Mouse (Mus musculus): ENCODE results near the gene Myog. TPM values are rescaled to one million over a fixed set of nuclear protein-coding genes. Genes with fewer than 3 reads are reported as not detected.
A peak's percentile ranks its signal among the peaks of the same experiment; 100 is the strongest.

Gene Myog
- polyA plus RNA-seq, 1 experiment: 22.0 TPM

GRCm38 (mm10) chr1:134316361-134316760, 26.6 kb downstream of the Myog start:
- no peak overlapping the region for H3K4me3 ChIP-seq (ENCODE audit: insufficient read depth, poor library complexity, severe bottlenecking)
- H3K27me3 ChIP-seq (ENCODE audit: control insufficient read depth, insufficient read depth, insufficient read length): peaks cover 4% of the 10 kb centered on the region
- H3K36me3 ChIP-seq (ENCODE audit: control insufficient read depth, insufficient read depth): no peaks in the 10 kb centered on the region
- no peak for TF ChIP-seq CTCF (IDR thresholded peaks at IDR 0.05; ENCODE audit: control insufficient read depth, insufficient read depth, insufficient read length)
- no peak for TF ChIP-seq MYOG (IDR thresholded peaks at IDR 0.05; ENCODE audit: control insufficient read depth, extremely low read depth, insufficient read length)
- no peak for TF ChIP-seq MYOD1 (IDR thresholded peaks at IDR 0.05; ENCODE audit: control insufficient read depth, insufficient read length, low read depth)
- no peak for TF ChIP-seq MAX (IDR thresholded peaks at IDR 0.05)
- TF ChIP-seq FOSL1 (IDR thresholded peaks at IDR 0.05; ENCODE audit: insufficient read depth, low read length, poor library complexity, severe bottlenecking): no peak
- no peak for TF ChIP-seq USF1 (IDR thresholded peaks at IDR 0.05; ENCODE audit: low read depth)
- no peak for TF ChIP-seq CEBPB (IDR thresholded peaks at IDR 0.05; ENCODE audit: low read depth)
- H3K79me3 ChIP-seq (ENCODE audit: low read depth): no peaks in the 10 kb centered on the region
- H3ac ChIP-seq (ENCODE audit: control insufficient read depth, insufficient read length, low read depth): no peak overlapping the region
- no peaks in the 10 kb centered on the region for H3K79me2 ChIP-seq (ENCODE audit: control insufficient read depth, insufficient read depth)

- H3K36me3 ChIP-seq (ENCODE audit: control insufficient read depth, insufficient read depth): no peaks in the 10 kb centered on the region
These were observed 28.5 kb downstream of the Myog start for GRCm38 (mm10) chr1:134318261-134318660.

DNA sequence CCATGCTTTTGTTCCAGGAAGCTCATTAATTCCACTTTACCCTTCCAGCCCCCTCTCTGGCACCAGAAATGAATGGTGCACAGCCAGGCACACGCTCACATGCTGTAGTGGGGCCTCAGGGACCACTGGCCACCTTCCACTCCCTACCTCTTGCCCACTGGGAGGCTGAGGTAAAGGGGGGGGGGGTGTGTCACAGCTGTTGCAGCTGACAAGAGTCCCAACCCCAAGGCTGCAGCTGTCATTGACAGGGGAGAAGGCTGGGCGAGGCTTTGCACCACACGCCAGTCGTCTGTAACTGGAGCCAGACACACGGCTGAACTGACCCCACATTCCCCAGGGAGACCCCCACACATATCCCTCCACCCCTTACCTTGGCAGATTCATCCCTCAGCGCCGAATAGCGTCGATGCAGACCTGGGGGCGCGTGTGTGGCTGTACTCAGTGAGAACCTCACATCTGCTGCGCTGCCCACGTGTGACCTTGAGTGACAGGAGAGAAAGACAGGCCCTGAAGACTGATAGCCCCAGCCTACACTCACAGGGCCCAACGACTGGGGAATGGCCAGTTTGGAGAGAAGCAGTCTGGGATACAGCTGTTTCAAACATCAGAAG, 31.0 kb downstream of the Myog start:
- Histone ChIP-seq H3ac (ENCODE audit: control insufficient read depth, insufficient read length, low read depth) (no peak overlapping the region), H3K27me3 (ENCODE audit: control insufficient read depth, insufficient read depth, insufficient read length) (peaks cover 4% of the 10 kb centered on the region), H3K79me3 (ENCODE audit: low read depth) (no peaks in the 10 kb centered on the region), H3K79me2 (ENCODE audit: control insufficient read depth, insufficient read depth) (no peaks in the 10 kb centered on the region), H3K36me3 (ENCODE audit: control insufficient read depth, insufficient read depth) (no peaks in the 10 kb centered on the region), H3K4me3 (ENCODE audit: insufficient read depth, poor library complexity, severe bottlenecking) (no peak overlapping the region)
- TF ChIP-seq CTCF (IDR thresholded peaks at IDR 0.05; ENCODE audit: control insufficient read depth, insufficient read depth, insufficient read length) (no peak), FOSL1 (IDR thresholded peaks at IDR 0.05; ENCODE audit: insufficient read depth, low read length, poor library complexity, severe bottlenecking) (no peak), MYOD1 (IDR thresholded peaks at IDR 0.05; ENCODE audit: control insufficient read depth, insufficient read length, low read depth) (peak; percentile 72), MAX (IDR thresholded peaks at IDR 0.05) (no peak)

More at GRCm38 (mm10) chr1:134318261-134318660, 28.5 kb downstream of the Myog start:
- no peaks in the 10 kb centered on the region for H3K79me3 ChIP-seq (ENCODE audit: low read depth)
- TF ChIP-seq MYOG (IDR thresholded peaks at IDR 0.05; ENCODE audit: control insufficient read depth, extremely low read depth, insufficient read length) (no peak), FOSL1 (IDR thresholded peaks at IDR 0.05; ENCODE audit: insufficient read depth, low read length, poor library complexity, severe bottlenecking) (no peak), USF1 (IDR thresholded peaks at IDR 0.05; ENCODE audit: low read depth) (no peak), CTCF (IDR thresholded peaks at IDR 0.05; ENCODE audit: control insufficient read depth, insufficient read depth, insufficient read length) (no peak), MYOD1 (IDR thresholded peaks at IDR 0.05; ENCODE audit: control insufficient read depth, insufficient read length, low read depth) (no peak), MAX (IDR thresholded peaks at IDR 0.05) (no peak), CEBPB (IDR thresholded peaks at IDR 0.05; ENCODE audit: low read depth) (no peak)
- H3K27me3 ChIP-seq (ENCODE audit: control insufficient read depth, insufficient read depth, insufficient read length): peaks cover 4% of the 10 kb centered on the region
- no peak overlapping the region for H3ac ChIP-seq (ENCODE audit: control insufficient read depth, insufficient read length, low read depth)
- no peaks in the 10 kb centered on the region for H3K79me2 ChIP-seq (ENCODE audit: control insufficient read depth, insufficient read depth)
- no peak overlapping the region for H3K4me3 ChIP-seq (ENCODE audit: insufficient read depth, poor library complexity, severe bottlenecking)

- Histone ChIP-seq H3K36me3 (ENCODE audit: control insufficient read depth, insufficient read depth) (no peaks in the 10 kb centered on the region), H3K4me3 (ENCODE audit: insufficient read depth, poor library complexity, severe bottlenecking) (no peak overlapping the region), H3K27me3 (ENCODE audit: control insufficient read depth, insufficient read depth, insufficient read length) (peaks cover 4% of the 10 kb centered on the region), H3K79me2 (ENCODE audit: control insufficient read depth, insufficient read depth) (no peaks in the 10 kb centered on the region), H3ac (ENCODE audit: control insufficient read depth, insufficient read length, low read depth) (no peak overlapping the region), H3K79me3 (ENCODE audit: low read depth) (no peaks in the 10 kb centered on the region)
- TF ChIP-seq MAX (IDR thresholded peaks at IDR 0.05) (no peak), CTCF (IDR thresholded peaks at IDR 0.05; ENCODE audit: control insufficient read depth, insufficient read depth, insufficient read length) (peak; percentile 24)
These were observed 32.8 kb downstream of the Myog start for GRCm38 (mm10) chr1:134322591-134322990.

DNA sequence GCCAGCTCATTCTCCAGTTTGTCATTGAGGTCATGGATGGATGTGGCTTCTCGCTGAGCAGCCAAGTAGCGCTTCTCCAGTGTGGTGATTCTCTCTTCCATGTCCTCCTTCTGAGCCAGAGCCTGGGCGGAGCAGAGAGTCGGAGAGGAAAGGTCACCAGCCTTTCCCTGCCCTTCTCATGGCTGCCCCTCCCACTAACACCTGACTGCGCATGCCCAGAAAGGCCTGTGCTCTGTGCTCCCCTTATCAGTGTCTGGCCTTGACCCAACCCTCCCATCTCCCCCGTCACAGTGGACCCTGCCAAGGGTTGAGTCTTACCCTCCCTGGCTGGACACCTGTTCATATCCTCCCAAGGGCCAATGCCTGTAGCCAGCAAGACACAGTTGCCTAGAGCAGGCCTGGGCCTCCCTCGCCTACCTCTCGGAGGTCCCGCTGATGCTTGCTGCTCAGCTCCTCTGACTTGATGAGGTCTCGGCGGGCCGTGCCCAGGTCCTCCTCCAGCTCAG, 37.1 kb downstream of the Myog start:
- Histone ChIP-seq H3K79me3 (ENCODE audit: low read depth) (no peaks in the 10 kb centered on the region), H3K79me2 (ENCODE audit: control insufficient read depth, insufficient read depth) (no peaks in the 10 kb centered on the region), H3K27me3 (ENCODE audit: control insufficient read depth, insufficient read depth, insufficient read length) (peaks cover 5% of the 10 kb centered on the region), H3ac (ENCODE audit: control insufficient read depth, insufficient read length, low read depth) (no peak overlapping the region), H3K36me3 (ENCODE audit: control insufficient read depth, insufficient read depth) (no peaks in the 10 kb centered on the region), H3K4me3 (ENCODE audit: insufficient read depth, poor library complexity, severe bottlenecking) (no peak overlapping the region)
- TF ChIP-seq MYOG (IDR thresholded peaks at IDR 0.05; ENCODE audit: control insufficient read depth, extremely low read depth, insufficient read length): no peak
- no peak for TF ChIP-seq USF1 (IDR thresholded peaks at IDR 0.05; ENCODE audit: low read depth)
- TF ChIP-seq CEBPB (IDR thresholded peaks at IDR 0.05; ENCODE audit: low read depth): no peak
- no peak for TF ChIP-seq CTCF (IDR thresholded peaks at IDR 0.05; ENCODE audit: control insufficient read depth, insufficient read depth, insufficient read length)

DNA sequence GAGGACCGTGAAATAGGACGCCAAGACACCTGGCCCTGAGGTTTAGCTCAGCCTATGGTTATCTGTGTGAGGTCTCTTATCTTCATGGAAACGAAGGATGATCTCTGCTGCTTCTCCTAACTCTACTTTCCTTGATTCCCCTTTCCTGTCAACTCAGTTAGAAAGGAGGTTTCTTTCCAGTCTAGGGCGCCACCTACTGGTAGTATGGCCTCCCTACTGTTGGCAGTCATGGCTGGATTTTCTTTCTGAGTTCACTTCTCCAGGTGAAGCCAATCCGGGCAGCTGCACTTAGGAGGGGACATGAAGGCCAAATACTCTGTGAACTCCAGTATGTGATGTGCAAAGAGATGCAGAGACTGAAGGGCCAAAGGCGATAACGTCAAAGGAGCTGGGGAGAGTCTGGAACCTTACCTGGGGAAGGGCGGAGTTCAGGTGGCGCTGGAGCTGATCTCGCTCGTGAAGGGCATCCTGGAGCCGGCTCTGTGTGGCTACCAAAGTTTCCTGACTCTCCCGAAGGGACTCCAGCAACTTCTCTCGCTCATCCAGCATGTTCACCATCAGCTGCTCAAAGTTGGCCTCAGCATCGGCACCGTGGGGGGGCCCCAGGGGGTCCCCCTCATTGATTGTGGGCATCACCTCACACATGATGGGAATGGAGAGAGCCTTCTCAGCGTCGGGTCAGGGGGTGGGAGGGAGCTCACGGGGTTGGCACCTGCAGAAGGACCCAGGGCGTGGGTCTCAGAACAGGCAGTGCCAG, 42.3 kb downstream of the Myog start:
- no peaks in the 10 kb centered on the region for H3K36me3 ChIP-seq (ENCODE audit: control insufficient read depth, insufficient read depth)
- H3K79me2 ChIP-seq (ENCODE audit: control insufficient read depth, insufficient read depth): no peaks in the 10 kb centered on the region
- no peaks in the 10 kb centered on the region for H3K79me3 ChIP-seq (ENCODE audit: low read depth)
- no peak overlapping the region for H3K4me3 ChIP-seq (ENCODE audit: insufficient read depth, poor library complexity, severe bottlenecking)
- H3ac ChIP-seq (ENCODE audit: control insufficient read depth, insufficient read length, low read depth): no peak overlapping the region
- TF ChIP-seq CEBPB (IDR thresholded peaks at IDR 0.05; ENCODE audit: low read depth) (no peak), CTCF (IDR thresholded peaks at IDR 0.05; ENCODE audit: control insufficient read depth, insufficient read depth, insufficient read length) (peak; percentile 63)
- H3K27me3 ChIP-seq (ENCODE audit: control insufficient read depth, insufficient read depth, insufficient read length): peaks cover 5% of the 10 kb centered on the region
